Mouse (Mus musculus) megakaryocyte, embryonic 14.5 days (primary cell): ENCODE results near the gene Irf9. TPM values are rescaled to one million over a fixed set of nuclear protein-coding genes. Genes with fewer than 3 reads are reported as not detected.

Experiments used
- H3K27me3 ChIP-seq: replicated peaks from 2 replicates; pipeline ENCODE3; 2012; ENCODE audit warnings: inconsistent platforms
- H3K36me3 ChIP-seq: replicated peaks from 2 replicates; pipeline ENCODE3; 2012; ENCODE audit warnings: low read length, inconsistent platforms, mixed read lengths
- H3K4me1 ChIP-seq: 2 replicates; pipeline ENCODE4 v1.6.1; 2012; ENCODE audit warnings: inconsistent platforms
- H3K4me3 ChIP-seq: replicated peaks from 2 replicates; pipeline ENCODE3; 2012; ENCODE audit warnings: moderate library complexity, mild to moderate bottlenecking, inconsistent platforms
- H3K9me3 ChIP-seq: 2 replicates; pipeline ENCODE4 v1.6.1; 2012; ENCODE audit warnings: inconsistent platforms
- FLI1 ChIP-seq: IDR thresholded peaks from 2 replicates; pipeline ENCODE4 v1.6.1; 2012; ENCODE audit warnings: low read length, inconsistent platforms, mixed read lengths
- GATA1 ChIP-seq: IDR thresholded peaks from 3 replicates; pipeline ENCODE4 v1.6.1; 2012; ENCODE audit warnings: mixed read lengths, low read length, inconsistent platforms, borderline replicate concordance
- polyA plus RNA-seq: library from polyadenylated mRNA; stranded (reverse); fragments of >175 nt; gene quantifications from 2 replicates; pipeline ENCODE4 v1.2.3, GENCODE M21; 2012; ENCODE audit warnings: low replicate concordance; ENCODE audit not compliant: insufficient read depth

The Irf9 gene
- polyA plus RNA-seq, 1 experiment, result 40.0 TPM

DNA sequence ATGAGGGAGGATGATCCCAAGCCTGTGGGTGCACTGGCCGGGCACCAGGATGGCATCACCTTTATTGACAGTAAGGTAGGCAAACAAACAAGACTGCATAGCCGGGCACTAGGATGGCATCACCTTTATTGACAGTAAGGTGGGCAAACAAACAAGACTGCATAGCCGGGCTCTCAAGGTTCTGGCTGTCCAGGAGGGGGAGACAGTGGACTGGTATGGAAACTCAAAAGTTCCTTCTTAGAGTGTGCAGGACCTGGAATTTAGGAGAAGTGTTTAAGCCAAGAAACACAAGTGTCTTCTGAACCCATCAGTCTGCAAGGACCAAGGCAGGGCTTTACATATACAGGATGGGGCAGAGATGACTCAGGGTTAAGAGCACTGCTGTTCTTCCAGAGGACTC, 37.6 kb upstream of the Irf9 start:
- TF ChIP-seq FLI1 (no peak), GATA1 (no peak)
- H3K36me3 ChIP-seq, result peaks cover 91% of the 10 kb centered on the region

DNA sequence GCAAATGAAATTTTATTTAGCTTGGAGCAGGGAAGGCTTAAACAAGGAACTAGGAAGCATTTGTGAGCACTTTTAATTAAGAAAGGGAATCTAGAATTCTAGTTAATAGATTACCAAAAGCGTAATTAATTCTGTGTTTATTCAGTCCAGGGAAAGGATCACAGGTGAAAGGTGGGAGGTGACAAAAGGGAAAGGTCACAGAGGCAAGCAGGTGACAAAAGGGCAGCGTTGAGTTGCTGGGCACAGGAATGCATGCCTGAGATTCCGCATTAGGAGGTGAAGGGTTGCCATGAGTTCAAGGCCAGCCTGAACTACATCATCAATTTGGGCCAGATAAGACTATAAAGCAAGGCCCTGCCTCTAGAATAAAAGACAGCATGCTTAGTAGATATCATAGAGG, 35.9 kb upstream of the Irf9 start:
- no peaks in the 10 kb centered on the region for H3K27me3 ChIP-seq
- peaks cover 80% of the 10 kb centered on the region for H3K36me3 ChIP-seq
- H3K4me1 ChIP-seq, result peaks cover 21% of the 10 kb centered on the region
- no peak overlapping the region for H3K4me3 ChIP-seq
- no peaks in the 10 kb centered on the region for H3K9me3 ChIP-seq
- TF ChIP-seq FLI1, result no peak

More for the DNA sequence above, 37.6 kb upstream of the Irf9 start:
- Histone ChIP-seq H3K4me1 (peaks cover 22% of the 10 kb centered on the region), H3K9me3 (no peaks in the 10 kb centered on the region), H3K4me3 (no peak overlapping the region), H3K27me3 (no peaks in the 10 kb centered on the region)

DNA sequence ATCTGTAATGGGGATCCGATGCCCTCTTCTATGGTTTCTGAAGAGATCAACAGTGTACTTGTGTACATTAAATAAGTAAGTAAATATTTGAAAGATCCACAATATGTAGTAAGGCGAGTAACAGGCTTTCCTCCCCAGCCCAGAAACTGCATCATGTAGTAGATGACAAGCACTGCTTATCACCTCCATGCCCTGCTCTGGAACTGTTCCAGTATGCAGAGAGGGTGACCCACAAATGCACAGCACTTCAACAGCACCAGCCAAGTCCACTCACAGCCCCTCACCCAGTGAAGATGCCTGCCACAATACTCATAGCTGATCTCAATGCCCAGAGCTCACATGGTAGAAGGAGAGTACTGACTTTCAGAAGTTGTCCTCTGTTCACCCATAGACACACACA, 32.8 kb upstream of the Irf9 start:
- no peak overlapping the region for H3K4me3 ChIP-seq
- no peak for TF ChIP-seq GATA1
- TF ChIP-seq FLI1, result no peak
- no peaks in the 10 kb centered on the region for H3K9me3 ChIP-seq
- H3K36me3 ChIP-seq, result peaks cover 49% of the 10 kb centered on the region
- H3K27me3 ChIP-seq, result no peaks in the 10 kb centered on the region
- peaks cover 22% of the 10 kb centered on the region for H3K4me1 ChIP-seq

DNA sequence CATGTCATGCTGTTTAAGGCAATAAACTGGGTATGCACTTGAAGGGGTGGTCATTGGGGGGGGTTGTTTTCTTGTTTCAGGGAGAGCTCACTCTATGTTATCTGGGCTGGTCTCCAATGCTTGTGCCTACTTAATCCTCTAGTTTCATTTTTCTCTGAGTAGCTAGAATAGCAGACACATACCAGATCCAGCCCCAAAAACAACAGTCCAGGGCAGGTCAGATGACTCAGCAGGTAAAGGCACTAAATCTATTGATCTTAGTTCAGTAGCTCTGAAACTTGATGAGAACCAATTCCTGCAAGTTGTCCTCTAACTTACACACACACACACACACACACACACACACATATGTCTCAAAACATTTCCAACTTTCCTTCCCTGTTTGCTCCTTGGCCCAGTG, 31.6 kb upstream of the Irf9 start:
- Histone ChIP-seq H3K36me3 (peaks cover 37% of the 10 kb centered on the region), H3K27me3 (no peaks in the 10 kb centered on the region), H3K4me1 (peaks cover 32% of the 10 kb centered on the region), H3K9me3 (no peaks in the 10 kb centered on the region), H3K4me3 (no peak overlapping the region)
- no peak for TF ChIP-seq GATA1
- no peak for TF ChIP-seq FLI1

DNA sequence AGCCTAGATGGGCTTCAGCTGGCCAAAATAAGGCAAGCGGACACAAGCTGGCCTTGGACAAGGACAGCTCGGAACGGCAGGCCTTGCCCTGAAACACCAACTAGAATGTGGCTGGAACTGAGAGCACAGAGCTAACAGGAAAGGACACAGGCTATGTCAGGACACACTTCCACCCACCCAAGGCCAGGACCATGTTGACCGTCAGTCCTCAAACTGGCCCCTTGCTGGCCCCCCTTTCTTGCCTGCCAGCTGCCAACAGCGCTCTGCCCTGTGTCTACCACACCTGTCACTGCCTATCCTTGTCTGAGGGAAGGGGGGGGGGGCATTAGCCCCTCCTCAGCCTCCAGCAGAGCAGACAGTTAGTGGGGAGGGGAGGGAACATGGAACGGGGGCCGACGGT, 28.1 kb upstream of the Irf9 start, which contains the start of gene Fitm1:
Fitm1 (plus strand) TSS at position 316 of the 400 bp plus-strand sequence.
- no peaks in the 10 kb centered on the region for H3K27me3 ChIP-seq
- peaks cover 14% of the 10 kb centered on the region for H3K36me3 ChIP-seq
- TF ChIP-seq GATA1, result no peak
- no peak for TF ChIP-seq FLI1
- H3K9me3 ChIP-seq, result no peaks in the 10 kb centered on the region
- H3K4me3 ChIP-seq, result no peak within 1 kb of the TSS
- peaks cover 58% of the 10 kb centered on the region for H3K4me1 ChIP-seq

DNA sequence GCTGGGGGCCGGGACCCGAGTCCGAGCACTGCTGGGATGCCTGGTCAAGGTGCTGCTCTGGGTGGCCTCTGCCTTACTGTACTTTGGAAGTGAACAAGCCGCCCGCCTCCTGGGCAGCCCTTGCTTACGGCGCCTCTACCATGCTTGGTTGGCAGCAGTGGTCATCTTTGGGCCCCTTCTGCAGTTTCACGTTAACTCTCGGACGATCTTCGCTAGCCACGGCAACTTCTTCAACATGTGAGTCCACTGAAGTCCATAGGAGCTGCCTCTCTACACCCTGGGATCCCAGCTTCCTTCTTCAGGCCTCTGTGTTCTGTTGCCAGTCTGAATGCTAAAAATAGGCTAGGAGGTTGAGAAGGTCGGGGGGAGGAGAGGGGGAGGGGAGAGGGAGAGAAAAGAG, 27.7 kb upstream of the Irf9 start:
- H3K36me3 ChIP-seq, result peaks cover 17% of the 10 kb centered on the region
- peaks cover 59% of the 10 kb centered on the region for H3K4me1 ChIP-seq
- H3K4me3 ChIP-seq, result no peak overlapping the region
- no peak for TF ChIP-seq GATA1
- no peak for TF ChIP-seq FLI1
- no peaks in the 10 kb centered on the region for H3K27me3 ChIP-seq
- H3K9me3 ChIP-seq, result no peaks in the 10 kb centered on the region

DNA sequence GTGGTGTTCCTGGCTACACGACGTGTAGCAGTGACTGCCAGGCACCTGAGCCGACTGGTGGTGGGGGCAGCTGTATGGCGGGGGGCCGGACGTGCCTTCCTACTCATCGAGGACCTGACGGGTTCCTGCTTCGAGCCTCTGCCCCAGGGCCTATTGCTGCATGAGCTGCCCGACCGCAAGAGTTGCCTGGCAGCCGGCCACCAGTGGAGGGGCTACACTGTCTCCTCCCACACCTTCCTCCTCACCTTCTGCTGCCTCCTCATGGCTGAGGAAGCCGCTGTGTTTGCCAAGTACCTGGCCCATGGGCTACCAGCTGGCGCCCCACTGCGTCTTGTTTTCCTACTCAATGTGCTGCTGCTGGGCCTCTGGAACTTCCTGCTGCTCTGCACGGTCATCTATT, 27.0 kb upstream of the Irf9 start:
- H3K27me3 ChIP-seq, result no peaks in the 10 kb centered on the region
- TF ChIP-seq FLI1 (no peak), GATA1 (no peak)
- peaks cover 58% of the 10 kb centered on the region for H3K4me1 ChIP-seq
- no peak overlapping the region for H3K4me3 ChIP-seq
- H3K9me3 ChIP-seq, result no peaks in the 10 kb centered on the region
- peaks cover 22% of the 10 kb centered on the region for H3K36me3 ChIP-seq

DNA sequence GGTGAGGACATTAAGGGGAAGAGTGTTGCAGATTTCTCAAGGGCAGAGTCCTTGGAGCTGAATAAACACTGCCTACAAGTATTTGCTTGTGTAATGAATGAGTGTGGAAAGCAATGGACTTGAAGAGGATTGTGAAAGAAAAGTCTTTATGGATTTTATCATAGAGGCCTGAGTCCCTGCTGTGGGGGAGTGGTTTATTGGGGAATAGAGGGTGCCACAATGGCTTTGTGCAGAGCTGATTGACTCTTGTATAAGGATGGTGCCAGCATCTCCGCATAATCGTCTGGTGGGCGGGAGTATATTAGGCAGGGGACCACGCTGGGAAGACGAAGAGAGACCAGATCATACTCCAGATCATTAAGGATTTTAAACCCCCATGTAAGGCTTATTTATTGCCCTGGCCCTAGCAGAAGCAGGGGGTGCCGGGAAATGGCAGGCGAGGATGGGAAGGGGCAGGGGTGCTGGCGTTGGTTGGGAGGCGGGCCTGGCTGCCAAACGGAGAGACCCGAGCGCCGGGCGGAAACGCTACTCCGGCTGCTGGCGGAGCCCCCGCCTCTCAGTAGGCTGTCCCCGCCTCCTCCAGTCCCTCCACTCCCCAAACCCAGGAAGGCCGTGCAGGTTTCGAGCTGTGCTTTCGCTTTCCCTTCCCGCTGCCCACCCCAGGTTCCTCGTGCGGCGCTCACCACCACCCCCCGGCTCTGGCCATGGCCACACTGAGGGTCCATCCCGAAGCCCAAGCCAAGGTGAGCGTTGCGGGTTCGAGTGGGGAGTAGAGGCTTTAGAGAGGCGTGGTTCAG, 25.3 kb upstream of the Irf9 start, which contains the start of gene Psme1:
Psme1 (plus strand) TSS at position 253 of the 797 bp plus-strand sequence.
- peaks cover 33% of the 10 kb centered on the region for H3K36me3 ChIP-seq
- no peaks in the 10 kb centered on the region for H3K27me3 ChIP-seq
- no peak for TF ChIP-seq GATA1
- no peak for TF ChIP-seq FLI1
- H3K9me3 ChIP-seq, result no peaks in the 10 kb centered on the region
- peak within 1 kb of the TSS; percentile 96 for H3K4me3 ChIP-seq
- peaks cover 47% of the 10 kb centered on the region for H3K4me1 ChIP-seq

DNA sequence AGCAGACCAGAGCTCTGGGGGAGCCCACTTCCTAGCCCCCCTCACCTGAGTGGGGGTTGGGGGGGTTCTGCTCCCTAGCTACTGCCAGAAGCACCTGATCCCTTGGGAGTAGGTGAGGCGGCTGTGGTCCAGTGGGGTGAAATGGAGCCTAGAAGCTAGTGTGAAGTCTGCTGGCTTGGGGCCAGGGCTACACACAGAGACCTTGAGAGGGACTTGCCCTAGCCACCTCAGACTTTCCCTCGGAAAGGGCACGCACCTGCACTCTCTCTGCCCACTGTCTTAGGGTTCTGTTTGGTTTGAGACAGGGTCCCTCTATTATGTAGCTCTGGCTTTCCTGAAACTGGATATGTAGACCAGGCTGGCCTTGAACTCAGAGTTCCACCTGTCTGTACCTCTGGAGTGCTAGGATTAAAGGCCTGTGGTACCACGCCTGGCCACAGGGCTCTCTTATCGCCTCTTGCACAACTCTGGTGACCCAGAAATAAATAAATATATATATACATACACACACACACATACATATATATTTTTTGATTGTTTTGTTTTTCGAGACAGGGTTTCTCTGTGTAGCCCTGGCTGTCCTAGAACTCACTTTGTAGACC, 24.6 kb upstream of the Irf9 start:
- Histone ChIP-seq H3K9me3 (no peaks in the 10 kb centered on the region), H3K36me3 (peaks cover 36% of the 10 kb centered on the region), H3K4me3 (peak overlapping the region; percentile 96), H3K4me1 (peaks cover 47% of the 10 kb centered on the region), H3K27me3 (no peaks in the 10 kb centered on the region)
- TF ChIP-seq GATA1, result no peak
- no peak for TF ChIP-seq FLI1
